Mouse (Mus musculus) kidney, adult 9 months (tissue): ENCODE results near the gene Ttll7.

Experiments
- DNase-seq: peaks from one replicate; pipeline ENCODE4 v3.0.0; 2022

Ttll7 gene

DNA sequence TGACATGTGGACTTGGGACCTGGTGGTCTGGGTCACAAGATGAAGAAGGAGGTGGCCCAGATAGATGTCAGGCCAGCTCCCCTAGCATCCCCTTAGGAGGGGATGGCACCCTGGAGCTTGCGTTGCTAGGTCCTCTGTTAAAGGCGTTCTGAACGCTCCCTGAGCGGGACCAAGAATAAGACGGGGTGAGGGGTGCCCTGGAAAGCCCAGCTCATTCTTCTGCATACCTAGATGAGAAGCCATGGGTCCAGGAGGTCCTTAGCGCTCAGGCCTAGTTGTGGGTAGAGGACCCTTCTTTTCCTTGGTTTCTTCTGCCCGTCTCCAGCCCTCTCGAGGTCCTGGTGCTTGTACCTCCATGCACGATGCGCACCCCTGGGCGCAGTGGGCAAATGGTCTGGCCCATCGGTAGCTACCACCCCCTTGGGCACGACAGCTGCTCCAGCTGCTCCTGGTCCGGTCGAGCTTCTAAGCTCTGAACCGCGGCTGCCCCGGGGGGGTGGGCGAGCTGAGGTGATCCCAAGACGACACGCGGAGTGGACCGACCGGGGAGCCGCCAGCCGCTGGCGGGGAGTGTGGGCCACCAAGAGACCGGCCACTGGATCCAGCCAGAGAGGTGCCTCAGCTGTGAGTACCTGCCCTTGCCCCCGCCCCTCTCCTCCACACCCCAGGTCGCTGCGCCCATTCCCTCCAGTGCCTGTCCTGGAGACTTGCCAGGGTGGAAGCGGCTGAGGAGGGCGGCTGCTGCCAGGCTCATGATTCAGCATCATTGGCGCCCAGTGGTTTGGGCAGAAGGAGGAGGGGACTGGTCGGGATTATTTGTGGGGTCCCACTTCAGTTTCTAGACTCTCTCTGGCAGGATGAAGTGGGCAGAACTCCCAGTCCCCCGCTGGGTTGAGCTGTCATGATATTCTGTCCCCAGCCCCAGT lies at the start of gene Ttll7:
Ttll7 (plus strand) TSS at position 402 of the 926 bp plus-strand sequence.
- peak; percentile 64 for DNase-seq

DNA sequence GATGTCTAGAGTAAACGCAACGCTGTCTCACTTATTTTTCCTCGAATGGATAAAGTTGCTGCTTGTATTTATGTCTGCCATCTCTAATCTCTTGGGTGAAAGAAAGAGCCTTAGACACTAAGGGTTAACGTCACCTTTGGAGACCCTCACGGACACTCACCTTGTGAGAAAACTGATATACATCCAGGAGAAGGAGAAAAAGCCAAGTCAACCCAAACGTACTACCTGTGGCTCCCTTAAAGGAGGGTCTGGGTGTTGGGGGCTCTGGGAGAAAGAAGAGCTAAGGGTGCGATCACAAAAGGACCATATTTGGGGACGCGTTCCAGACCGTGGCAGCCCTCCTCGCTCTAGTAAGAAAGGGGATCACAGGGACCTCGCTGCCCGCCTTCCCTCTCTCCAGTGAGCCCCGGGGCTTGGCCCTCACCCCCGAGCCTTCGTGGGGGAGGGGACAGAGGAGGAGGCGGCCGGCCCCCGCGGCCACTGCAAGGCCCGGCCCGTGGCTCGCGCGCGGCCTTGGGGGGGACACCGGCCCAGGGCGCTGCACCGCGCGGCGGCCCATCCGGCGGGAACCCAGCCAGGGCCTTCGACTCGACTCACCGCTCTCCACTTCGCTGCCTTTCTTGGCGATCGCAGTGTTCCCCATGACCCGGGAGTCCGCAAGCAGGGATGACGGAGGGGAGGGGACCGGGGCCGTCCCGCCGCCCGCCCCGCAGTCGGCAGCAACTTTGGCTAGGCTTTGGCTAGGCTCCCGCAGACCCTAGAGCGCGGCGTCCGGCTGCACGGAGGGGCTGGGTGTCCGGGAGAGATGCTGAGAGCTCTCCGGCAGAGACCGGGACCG lies 39.9 kb upstream of the Ttll7 start:
- DNase-seq = peak; percentile 63

DNA sequence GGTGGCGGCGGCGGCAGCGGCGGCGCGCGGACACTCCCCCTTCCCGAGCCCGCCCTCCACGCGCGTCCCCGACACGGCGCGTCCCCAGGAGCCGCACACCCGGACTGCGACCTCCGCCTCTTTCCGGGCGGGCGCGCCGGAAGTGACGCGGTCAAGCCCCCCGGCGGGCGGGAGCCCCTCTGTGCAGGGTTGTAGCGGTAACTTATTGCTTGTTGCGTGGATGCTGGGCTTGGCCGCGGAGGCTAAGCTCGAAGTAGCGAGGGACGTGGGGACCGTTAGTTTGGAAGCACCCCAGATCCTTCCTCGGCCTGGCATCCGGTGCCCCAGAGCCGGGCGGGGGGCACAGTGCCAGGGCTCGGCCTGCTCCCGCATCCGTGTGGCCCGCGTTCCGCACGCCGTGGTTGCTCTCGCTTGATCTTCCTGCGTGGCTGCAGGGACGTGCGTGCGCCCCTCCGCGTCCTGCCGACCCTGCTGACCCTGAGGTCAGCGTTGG lies 39.2 kb upstream of the Ttll7 start, which contains the start of gene Prkacb:
Prkacb (minus strand) TSS at position 90 of the 493 bp plus-strand sequence.
- DNase-seq = peak; percentile 89

DNA sequence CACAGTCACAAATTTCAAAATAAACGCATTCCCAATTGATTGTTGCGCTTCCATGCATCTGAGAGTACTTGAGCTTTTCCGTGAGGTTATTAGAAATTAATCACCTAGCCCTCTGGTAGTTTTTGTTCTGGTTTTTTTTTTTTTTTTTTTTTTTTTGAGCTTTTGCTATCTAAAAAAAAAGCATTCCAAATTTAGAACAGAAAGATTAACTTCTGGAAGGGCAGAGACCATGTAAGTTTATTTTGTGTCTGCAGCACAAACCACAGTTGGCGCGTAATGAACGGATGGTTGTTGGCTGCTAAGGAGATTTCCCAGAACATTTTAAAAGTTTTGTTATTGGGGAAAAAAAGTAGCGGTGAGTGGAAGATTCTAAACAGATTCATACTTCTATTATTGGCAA lies 38.5 kb upstream of the Ttll7 start:
- DNase-seq = no peak

DNA sequence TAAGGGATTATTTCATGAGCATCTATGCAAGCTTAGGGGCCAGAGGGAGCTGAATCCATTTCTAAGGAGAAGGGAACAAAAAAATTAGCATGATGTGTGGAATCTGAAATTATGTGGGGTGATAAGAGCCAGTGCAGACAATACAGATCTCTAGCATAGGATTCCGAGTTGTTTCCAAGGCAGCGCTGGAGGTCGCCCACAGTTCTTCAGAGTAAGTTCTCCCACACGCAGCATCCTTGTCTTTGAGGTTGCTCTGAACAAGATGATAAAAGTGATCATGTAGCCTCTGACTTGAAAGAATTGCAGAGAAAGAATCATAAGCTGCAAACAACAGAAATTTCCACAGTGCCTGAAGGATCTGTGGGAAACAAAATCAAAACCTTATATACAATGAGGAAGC lies 31.4 kb upstream of the Ttll7 start:
- no peak for DNase-seq

DNA sequence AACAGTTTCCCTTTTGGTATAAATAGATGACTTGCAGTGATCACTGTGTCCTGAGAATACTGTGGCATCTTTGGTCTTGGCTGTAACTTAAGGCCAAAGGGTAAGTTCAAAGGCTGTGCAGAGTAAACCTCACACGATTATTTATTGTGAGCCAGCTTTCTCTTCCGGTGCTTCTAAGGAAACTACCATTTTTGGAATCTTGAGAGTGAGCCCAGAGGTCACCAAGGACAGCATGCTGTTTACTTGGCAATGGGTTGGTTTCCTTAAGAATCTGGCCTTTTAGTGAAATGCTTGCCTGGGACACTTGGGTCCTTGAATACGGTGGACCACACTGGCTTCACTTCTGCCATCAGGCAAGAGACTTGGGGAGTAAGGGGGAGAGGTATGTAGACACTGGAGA lies 9.4 kb upstream of the Ttll7 start:
- peak; percentile 63 for DNase-seq

DNA sequence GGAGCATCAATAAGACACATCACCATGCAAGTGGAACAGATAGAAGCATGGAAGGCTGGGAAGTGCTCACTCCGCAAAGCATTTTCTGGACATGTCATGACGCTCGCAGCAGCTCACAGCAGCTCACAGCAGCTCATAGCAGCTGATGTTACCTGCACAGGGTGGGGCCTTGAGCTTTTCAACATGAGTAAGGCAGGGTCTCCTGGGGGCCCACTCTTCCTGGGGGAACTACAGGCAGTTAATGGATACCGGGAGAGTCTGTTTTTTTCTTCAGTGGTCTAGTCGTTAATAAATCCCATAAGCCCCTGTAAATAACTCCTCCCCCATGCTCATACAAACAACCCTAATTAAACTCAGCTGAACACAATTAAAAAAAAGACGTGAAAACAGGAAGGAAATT lies 8.7 kb upstream of the Ttll7 start:
- no peak for DNase-seq

DNA sequence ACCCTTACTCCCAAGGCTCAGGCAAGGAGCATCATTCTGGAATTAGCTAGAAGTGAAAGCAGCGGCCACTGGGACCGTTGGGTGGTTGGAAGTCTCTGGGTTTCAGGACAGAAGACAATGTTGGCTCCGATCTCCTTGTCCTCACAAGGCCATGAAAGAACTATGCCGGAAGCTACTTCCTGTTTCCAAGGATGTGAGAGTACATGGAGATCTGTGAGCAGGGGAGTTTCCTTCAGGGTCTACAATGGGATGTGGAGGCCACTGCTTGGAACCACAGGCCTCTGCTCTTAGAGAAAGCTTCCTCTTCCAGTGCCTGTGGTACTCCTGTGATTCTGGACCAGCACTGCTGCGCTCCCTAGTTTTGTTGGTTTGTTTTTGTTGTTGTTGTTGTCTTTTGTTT lies 5.9 kb upstream of the Ttll7 start:
- peak; percentile 20 for DNase-seq

DNA sequence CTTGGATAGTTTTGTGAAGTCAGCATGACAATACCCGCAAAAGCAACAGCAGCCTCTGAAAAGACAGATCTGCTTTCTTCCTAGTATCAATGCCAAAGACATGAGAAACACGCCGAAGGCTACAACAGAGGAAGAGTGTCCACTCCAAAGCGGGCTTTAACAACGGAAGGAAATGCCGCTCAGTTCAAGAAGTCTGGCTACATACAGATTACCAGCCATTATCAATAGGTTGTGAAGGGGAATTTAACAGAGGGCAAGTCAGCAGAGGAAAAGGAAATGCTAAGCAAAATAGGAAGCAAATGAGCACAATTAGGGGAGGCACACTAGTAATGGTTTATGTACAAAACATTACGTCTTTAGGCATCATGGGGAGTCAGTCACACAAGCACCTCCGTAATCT lies 4.1 kb upstream of the Ttll7 start:
- DNase-seq = no peak

DNA sequence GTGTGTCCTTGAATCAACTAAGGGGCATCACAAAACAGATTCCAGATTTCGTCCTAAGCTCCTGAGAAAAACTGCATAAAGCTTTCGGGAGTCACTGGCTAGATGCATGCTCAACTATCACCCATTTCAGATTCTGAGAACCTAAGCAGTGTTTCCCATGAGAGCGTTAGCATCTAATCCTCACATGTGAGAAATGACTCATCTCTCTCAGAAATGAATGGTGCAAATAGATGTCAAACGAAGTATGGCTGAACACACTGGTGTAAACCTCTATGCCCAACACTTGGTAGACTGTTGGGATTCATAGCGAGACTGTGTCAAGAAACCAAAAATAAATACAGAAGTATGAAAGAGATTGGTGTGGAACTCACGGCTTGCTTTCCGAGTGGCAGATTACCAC lies 2.8 kb upstream of the Ttll7 start:
- no peak for DNase-seq

DNA sequence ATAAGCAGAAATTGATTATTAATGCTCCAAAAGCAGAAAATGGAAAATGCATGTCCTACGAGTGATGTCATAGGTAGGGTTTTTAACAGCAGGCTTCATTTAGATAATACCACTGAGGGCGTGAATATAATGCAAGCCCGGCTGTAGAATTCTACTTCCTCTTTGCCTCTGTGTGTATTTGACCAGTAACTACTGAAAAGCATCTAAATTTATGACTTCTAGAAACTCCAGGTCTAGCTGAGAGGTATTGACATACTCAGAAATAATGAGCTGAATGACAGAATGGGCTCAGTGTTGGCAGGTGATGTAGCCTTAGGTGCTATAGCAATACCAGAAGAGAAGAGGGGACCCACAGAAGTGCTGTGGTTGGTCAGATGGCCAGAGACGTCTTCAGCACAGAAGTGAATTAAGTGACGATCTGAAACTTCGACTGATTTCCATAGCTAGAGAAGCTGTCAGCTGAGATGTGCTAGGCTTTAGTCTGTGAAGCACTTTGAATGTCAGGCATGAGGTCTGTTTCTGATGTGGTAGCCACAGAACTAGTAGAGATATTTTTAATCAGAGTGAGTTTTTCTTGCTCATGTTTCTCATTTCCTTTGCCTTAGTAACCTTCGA lies 2.4 kb downstream of the Ttll7 start:
- no peak for DNase-seq

DNA sequence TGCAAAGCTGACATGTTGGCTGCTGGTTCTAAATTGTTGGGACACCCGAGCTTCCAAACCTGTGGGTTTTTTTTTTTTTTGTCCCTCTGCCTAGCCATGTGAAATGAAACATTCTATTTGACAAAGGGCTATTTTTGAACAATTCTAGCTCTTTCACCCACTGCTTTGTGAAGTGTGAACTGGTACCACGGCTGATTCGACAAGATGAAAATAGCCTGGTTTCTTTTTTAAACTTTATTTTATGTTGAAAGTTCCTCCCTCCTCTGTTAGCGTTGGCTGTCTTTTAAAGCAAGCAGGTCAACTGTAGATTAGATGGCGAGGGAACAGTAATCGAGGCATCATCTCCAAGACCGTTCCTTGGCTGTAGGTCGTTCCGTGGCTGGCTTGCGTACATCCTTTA lies 5.2 kb downstream of the Ttll7 start:
- DNase-seq = no peak

DNA sequence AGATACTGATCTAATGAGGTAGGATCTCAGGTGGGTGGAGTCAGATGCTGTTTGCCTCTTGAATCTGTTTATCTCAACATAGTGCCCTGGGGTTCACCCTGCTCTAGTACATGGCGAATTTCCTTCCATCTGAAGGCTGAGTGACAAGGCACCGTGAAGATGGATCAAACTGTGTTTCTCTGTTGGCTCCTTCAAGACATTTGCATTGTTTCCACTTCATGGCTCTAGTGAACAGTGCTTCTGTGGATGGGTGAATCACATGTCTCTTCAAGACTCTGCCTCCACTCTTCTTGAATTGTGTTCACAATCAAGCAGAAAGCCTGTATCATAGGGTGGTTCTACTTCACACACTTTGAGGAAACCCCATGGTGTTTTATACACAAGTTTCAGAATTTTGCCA lies 8.1 kb downstream of the Ttll7 start:
- DNase-seq = no peak

DNA sequence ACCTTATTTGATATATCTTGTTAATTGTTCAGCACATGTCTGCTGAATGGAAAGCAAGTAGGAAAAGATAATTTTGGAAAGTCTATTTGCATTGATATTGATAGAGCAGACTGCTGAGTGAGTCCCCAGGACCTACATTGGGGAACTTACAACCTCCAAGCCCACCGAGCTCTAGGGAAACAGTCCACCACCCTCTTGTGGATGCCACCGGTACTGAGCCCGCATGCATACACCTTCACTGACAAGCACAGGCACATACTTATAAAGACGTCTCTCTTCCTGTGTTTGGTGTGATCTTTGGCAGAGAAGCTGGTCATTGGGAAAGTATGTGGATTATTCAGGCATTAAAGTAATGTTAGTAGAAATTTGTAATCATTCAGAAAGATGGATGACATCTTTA lies 14.4 kb downstream of the Ttll7 start:
- no peak for DNase-seq

DNA sequence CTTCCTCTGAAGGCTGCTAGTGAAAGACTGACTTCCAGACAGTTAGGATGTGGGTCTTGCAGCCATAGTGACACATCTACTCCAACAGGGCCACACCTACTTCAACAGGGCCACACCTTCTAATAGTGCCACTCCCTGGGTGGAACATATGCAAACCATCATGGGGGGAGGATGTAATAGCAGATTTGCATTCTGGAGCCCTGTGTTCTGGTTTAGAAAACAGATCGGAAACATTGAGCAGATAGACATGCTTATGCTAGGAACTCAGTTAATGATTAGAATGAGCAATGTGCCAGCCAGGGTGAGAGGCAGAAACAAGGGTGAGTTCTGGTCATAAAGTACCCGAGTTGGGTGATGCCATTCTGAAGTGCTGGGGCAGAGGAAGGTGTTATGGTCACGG lies 19.8 kb downstream of the Ttll7 start:
- no peak for DNase-seq

DNA sequence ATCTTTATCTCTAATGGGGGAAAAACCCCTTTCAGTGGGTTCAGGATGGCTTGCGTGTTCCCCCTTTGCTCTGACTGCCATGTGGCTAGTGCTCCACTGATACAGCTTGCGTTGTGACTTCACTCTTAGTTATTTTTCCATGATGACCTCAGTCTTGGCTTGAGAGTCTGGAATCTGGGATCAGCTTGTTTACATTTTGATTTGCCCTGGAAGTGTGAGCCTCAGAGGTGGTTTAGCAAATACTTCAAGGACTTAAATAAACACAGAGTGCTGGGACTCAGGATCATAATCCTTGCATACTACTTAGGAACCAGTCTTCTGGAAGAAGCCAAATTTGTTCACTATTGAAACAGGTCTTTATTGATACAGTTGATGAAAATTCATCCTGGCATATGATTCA lies 23.8 kb downstream of the Ttll7 start:
- DNase-seq = no peak

DNA sequence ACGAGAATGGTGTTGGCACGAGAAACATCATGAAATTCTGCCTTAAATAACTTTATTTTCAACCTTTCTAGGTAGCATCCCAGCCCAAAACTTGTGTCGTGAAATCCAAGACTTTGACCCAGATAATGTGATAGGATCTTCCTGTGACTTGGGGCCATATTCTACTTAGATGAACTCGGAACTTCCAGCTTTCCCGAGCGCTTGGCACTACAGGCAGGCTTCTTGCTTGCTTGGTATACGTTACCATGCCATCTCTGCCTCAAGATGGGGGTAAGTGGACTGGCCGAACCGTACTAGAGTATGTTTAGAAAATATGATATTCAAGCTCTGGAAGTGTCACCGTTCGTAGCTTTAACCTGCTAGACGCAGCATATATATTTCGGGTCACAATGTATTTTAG lies 41.8 kb downstream of the Ttll7 start:
- no peak for DNase-seq

DNA sequence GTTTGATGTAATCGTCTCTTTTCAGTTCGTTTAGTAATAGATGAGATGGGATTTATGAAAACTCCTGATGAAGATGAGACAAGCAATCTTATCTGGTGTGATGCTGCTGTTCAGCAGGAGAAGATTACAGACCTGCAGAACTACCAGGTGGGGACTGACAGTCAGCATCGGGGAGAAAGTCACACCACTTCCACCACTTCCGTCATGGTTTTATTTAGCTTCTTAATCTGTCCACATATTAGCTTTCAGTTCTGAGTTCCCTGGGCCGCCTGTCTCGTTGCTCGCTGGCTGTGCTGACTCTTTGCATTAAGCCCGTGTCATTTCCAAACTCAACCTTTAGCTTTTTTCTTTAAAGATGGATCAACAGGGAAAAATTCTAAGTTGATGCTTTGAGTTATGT lies 44.4 kb downstream of the Ttll7 start:
- no peak for DNase-seq

DNA sequence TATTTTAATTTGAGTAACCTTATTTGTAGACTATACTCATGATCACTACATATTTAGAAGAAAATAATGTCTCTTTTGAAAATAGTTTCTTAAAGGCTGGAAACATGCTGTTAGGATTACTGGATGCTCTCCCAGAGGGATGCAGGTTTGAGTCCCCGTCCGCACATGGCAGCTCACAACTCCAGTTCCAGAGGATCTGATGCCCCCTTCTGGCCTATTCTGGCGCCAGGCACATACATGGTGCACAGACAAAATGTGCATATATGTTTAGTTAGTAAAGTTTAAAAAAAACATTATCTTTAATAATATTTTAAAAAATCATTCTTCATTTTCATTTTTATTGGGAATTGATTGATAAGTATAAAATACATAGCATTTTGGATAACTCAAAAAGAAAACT lies 47.9 kb downstream of the Ttll7 start:
- DNase-seq = peak; percentile 9

DNA sequence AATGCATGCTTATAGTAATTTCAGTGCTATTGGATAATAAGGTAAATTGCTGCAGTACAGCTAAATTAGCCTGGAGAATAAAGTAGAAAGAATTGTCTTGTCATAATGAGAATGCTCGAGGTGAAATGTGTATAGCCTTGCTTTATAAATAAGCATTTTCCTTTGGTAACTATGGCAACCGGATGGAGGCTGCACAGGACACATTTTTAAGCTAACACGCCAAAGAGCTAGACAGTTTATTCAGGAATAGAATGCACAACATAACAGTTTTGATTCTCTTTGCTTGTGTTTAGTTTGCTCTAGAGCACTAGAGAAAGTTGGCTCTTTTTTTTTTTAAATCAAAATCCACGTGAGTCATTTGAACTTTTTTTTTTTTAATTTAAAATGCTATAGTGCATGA lies 49.6 kb downstream of the Ttll7 start:
- DNase-seq = no peak

DNA sequence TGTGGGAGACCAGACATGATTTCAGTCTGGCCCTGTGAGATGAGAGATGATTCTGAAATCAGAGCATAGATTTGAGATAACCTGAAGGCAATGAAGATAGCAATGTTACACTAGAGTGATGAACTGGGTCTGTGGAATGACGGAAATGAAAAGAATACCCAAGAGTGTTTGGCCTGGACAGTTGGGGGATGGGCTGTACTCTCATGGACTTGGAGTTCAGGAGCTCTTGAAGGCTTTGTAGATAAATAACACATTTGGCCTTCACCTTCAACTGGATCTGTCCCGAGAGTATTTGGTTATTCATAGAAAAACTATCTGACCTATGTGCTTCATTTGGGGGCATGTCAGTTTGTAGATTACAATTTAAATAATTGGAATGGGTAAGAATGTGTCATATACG lies 53.4 kb downstream of the Ttll7 start:
- no peak for DNase-seq

DNA sequence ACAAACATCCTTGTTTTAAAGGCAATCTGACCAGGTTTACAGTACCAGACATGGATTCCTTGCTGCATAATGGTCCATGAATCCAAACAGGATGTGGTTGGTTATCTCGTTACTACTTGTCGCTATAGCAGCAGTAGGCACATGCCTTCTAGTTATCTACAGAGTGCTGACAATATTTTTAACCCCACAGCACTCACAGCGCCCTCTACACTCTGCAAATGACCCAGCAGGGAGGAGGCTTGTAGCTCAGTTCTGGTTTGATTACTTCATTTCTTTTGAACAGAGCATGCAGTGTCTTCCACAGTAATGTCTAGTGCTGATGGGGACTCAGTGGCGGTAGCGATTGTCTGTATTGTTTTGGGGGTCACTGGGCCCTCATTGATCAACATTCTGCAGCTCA lies 56.8 kb downstream of the Ttll7 start:
- no peak for DNase-seq

DNA sequence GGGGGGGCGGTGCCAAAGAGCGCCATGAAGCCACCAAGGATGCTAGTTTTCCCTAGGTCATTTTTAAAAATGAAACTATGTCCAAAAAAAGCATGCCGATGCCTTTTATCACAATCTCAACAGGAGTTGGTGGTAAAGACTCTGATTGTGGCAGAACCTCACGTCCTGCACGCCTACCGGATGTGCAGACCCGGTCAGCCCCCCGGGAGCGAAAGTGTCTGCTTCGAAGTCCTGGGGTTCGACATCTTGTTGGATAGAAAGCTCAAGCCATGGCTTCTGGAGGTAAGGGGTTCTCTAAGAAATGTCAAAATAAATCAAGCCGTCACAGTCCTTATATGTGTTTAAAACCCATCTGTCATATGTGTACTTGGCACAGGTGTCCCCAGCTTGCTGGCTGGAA lies 60.9 kb downstream of the Ttll7 start:
- DNase-seq = no peak
